Mouse (Mus musculus): Measurements from ENCODE around the gene Sap25.

The Sap25 gene

DNA sequence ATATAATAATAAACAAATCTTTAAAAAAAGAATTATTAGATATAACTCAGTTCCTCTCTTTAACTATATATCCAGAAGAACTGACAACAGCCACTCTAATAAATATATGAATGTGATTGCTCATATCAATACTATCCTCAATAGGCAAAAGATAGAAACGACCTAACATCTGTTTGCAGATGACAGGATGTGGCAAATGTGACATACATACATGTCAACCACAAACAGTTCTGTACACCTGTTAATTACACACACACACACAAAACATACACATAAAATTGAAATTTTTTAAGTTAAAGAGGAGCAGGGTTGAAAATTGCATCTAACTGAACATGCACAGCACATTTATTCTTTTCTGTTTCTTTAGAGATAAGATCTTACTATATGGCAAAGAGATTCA lies 50.7 kb downstream of the Sap25 start:
- ATAC-seq (ENCODE audit: insufficient number of reproducible peaks, low FRiP score, low TSS enrichment) = no peak

All from cerebellum, adult (tissue).